Mouse (Mus musculus): ENCODE data around the gene Hist1h1a. TPM values are rescaled to one million over a fixed set of nuclear protein-coding genes. Genes with fewer than 3 reads are reported as not detected.
"Not testable (repeated sequence)": the region's sequence is repeated elsewhere in the genome, so short reads cannot be mapped to it uniquely, and the experiment has no call there.

Hist1h1a gene
- polyA plus RNA-seq (2014; fragmentation: Nextera tagmentation; extraction: Ambion mirVana): 0.93 TPM in 1 of 2 replicates, not detected in the other

- Histone ChIP-seq H3K9me3 (ENCODE audit: control insufficient read depth, low read length) (no peaks in the 10 kb centered on the region), H3K4me2 (ENCODE audit: low read length) (peak within 1 kb of the TSS; percentile 77), H3K27me3 (ENCODE audit: control insufficient read depth, insufficient read depth, low read length) (no peaks in the 10 kb centered on the region), H3K4me1 (ENCODE audit: control insufficient read depth, insufficient read depth, low read length) (peaks cover 26% of the 10 kb centered on the region), H3K27ac (replicated peaks; ENCODE audit: low read depth, low read length) (peak within 1 kb of the TSS; percentile 79), H3K4me3 (replicated peaks; ENCODE audit: low read depth, low read length) (peak within 1 kb of the TSS; percentile 46), H3K9ac (replicated peaks; ENCODE audit: low read length) (peak within 1 kb of the TSS; percentile 36), H3K36me3 (ENCODE audit: control insufficient read depth, insufficient read depth, low read length) (no peaks in the 10 kb centered on the region)
- 2% methylated on average over 34 of the region's 34 CpGs for WGBS
- DNase-seq (peak; percentile 93), ATAC-seq (ENCODE audit: low FRiP score, low TSS enrichment) (peak; percentile 75)
These were observed at the start of gene Hist1h1a for GRCm38 (mm10) chr13:23763586-23764323. Hist1h1a (plus strand) TSS chr13:23763666.

DNA sequence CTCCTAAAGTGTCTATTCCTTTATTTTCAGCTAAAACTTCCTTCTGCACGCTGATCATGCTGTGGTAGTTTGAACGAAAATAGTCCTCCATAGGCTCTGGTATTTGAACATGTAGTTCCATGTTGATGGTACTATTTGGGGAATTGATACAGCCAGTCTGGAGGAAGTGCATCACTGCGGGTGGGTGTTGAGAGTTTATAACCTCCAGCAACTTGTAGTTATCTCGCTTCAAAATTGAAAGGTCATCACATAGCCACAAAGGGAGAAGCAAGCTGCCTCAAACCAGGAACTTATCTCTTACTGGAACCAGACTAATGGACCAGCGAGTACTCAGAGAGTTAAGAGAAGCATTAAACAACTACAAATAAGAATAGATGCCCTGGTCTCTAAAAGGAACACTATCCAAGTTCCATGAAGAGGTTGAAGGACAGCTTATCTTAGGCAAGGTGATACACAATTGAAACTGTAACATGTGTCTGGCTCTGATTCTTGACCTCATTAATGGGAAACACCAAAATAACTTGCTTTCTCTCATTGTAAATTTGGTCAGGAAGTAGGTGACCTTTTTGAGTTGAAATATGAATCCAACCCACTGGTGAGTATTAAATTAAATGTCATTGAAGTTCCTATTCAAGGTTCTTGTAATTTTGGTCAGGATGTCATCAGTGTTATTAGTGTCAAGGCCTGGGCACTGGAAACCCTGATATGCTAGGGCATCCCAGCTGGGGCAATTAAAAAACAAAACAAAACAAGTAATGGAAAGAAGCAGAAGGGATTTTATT lies 47.0 kb upstream of the Hist1h1a start:
- DNase-seq: no peak
- no peaks in the 10 kb centered on the region for H3K36me3 ChIP-seq (ENCODE audit: control insufficient read depth, insufficient read depth, low read length)
- WGBS: 86% methylated on average over 5 of the region's 5 CpGs
- no peak for ATAC-seq (ENCODE audit: low FRiP score, low TSS enrichment)
- no peak overlapping the region for H3K4me3 ChIP-seq (replicated peaks; ENCODE audit: low read depth, low read length)
- no peak overlapping the region for H3K4me2 ChIP-seq (ENCODE audit: low read length)
- H3K9me3 ChIP-seq (ENCODE audit: control insufficient read depth, low read length): no peaks in the 10 kb centered on the region
- H3K4me1 ChIP-seq (ENCODE audit: control insufficient read depth, insufficient read depth, low read length): no peaks in the 10 kb centered on the region
- H3K27me3 ChIP-seq (ENCODE audit: control insufficient read depth, insufficient read depth, low read length): no peaks in the 10 kb centered on the region
- H3K9ac ChIP-seq (replicated peaks; ENCODE audit: low read length): no peak overlapping the region
- H3K27ac ChIP-seq (replicated peaks; ENCODE audit: low read depth, low read length): no peak overlapping the region

DNA sequence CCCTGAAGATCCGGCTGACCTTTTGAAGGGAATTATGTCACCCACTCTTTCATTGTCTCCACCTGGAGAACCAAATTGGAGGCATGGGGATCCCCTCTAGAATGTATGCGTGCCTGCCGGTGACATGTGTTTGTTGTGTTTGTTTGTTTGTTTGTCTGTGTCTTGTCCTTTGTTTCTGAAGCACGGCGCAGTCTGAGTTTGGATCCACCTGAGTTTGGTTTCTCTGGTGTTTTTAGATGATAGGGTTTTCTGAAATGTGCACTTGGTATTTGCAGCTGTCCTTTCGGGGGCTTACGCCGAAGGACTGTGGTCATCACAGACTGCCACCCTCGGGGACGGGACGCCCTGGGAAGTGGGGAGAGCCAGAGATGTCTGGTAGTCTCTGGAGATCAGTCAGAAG lies 46.3 kb upstream of the Hist1h1a start:
- 63% methylated on average over 11 of the region's 11 CpGs for WGBS
- Histone ChIP-seq H3K27ac (replicated peaks; ENCODE audit: low read depth, low read length) (no peak overlapping the region), H3K9me3 (ENCODE audit: control insufficient read depth, low read length) (no peaks in the 10 kb centered on the region), H3K4me3 (replicated peaks; ENCODE audit: low read depth, low read length) (no peak overlapping the region), H3K36me3 (ENCODE audit: control insufficient read depth, insufficient read depth, low read length) (no peaks in the 10 kb centered on the region), H3K4me2 (ENCODE audit: low read length) (no peak overlapping the region), H3K4me1 (ENCODE audit: control insufficient read depth, insufficient read depth, low read length) (no peaks in the 10 kb centered on the region), H3K27me3 (ENCODE audit: control insufficient read depth, insufficient read depth, low read length) (no peaks in the 10 kb centered on the region), H3K9ac (replicated peaks; ENCODE audit: low read length) (no peak overlapping the region)
- ATAC-seq (ENCODE audit: low FRiP score, low TSS enrichment) (no peak), DNase-seq (no peak)

- not testable (repeated sequence) for H3K4me2 ChIP-seq (ENCODE audit: low read length); H3K4me1 ChIP-seq (ENCODE audit: control insufficient read depth, insufficient read depth, low read length); H3K27me3 ChIP-seq (ENCODE audit: control insufficient read depth, insufficient read depth, low read length); H3K36me3 ChIP-seq (ENCODE audit: control insufficient read depth, insufficient read depth, low read length); H3K4me3 ChIP-seq (replicated peaks; ENCODE audit: low read depth, low read length); ATAC-seq (ENCODE audit: low FRiP score, low TSS enrichment); DNase-seq; H3K27ac ChIP-seq (replicated peaks; ENCODE audit: low read depth, low read length); H3K9me3 ChIP-seq (ENCODE audit: control insufficient read depth, low read length); H3K9ac ChIP-seq (replicated peaks; ENCODE audit: low read length)
- WGBS: 25% methylated on average over 2 of the region's 2 CpGs
These were observed 45.7 kb upstream of the Hist1h1a start for GRCm38 (mm10) chr13:23717593-23718245.

GRCm38 (mm10) chr13:23724239-23724638 lies 39.2 kb upstream of the Hist1h1a start:
- 79% methylated on average over 4 of the region's 4 CpGs for WGBS
- Histone ChIP-seq H3K27ac (replicated peaks; ENCODE audit: low read depth, low read length) (no peak overlapping the region), H3K36me3 (ENCODE audit: control insufficient read depth, insufficient read depth, low read length) (no peaks in the 10 kb centered on the region), H3K27me3 (ENCODE audit: control insufficient read depth, insufficient read depth, low read length) (no peaks in the 10 kb centered on the region), H3K9ac (replicated peaks; ENCODE audit: low read length) (no peak overlapping the region), H3K4me2 (ENCODE audit: low read length) (no peak overlapping the region), H3K4me1 (ENCODE audit: control insufficient read depth, insufficient read depth, low read length) (no peaks in the 10 kb centered on the region), H3K9me3 (ENCODE audit: control insufficient read depth, low read length) (no peaks in the 10 kb centered on the region), H3K4me3 (replicated peaks; ENCODE audit: low read depth, low read length) (no peak overlapping the region)
- DNase-seq: no peak
- ATAC-seq (ENCODE audit: low FRiP score, low TSS enrichment): no peak

GRCm38 (mm10) chr13:23725213-23725612 lies 38.3 kb upstream of the Hist1h1a start:
- no peaks in the 10 kb centered on the region for H3K27me3 ChIP-seq (ENCODE audit: control insufficient read depth, insufficient read depth, low read length)
- H3K4me3 ChIP-seq (replicated peaks; ENCODE audit: low read depth, low read length): no peak overlapping the region
- H3K4me1 ChIP-seq (ENCODE audit: control insufficient read depth, insufficient read depth, low read length): no peaks in the 10 kb centered on the region
- H3K9ac ChIP-seq (replicated peaks; ENCODE audit: low read length): no peak overlapping the region
- no peaks in the 10 kb centered on the region for H3K36me3 ChIP-seq (ENCODE audit: control insufficient read depth, insufficient read depth, low read length)
- ATAC-seq (ENCODE audit: low FRiP score, low TSS enrichment) (no peak), DNase-seq (no peak)
- no peak overlapping the region for H3K27ac ChIP-seq (replicated peaks; ENCODE audit: low read depth, low read length)
- H3K4me2 ChIP-seq (ENCODE audit: low read length): no peak overlapping the region
- WGBS: 33% methylated on average over 1 of the region's 1 CpGs
- no peaks in the 10 kb centered on the region for H3K9me3 ChIP-seq (ENCODE audit: control insufficient read depth, low read length)

GRCm38 (mm10) chr13:23728472-23729191 lies 34.8 kb upstream of the Hist1h1a start:
- Histone ChIP-seq H3K9ac (replicated peaks; ENCODE audit: low read length) (no peak overlapping the region), H3K4me1 (ENCODE audit: control insufficient read depth, insufficient read depth, low read length) (no peaks in the 10 kb centered on the region), H3K4me3 (replicated peaks; ENCODE audit: low read depth, low read length) (no peak overlapping the region), H3K27ac (replicated peaks; ENCODE audit: low read depth, low read length) (no peak overlapping the region), H3K27me3 (ENCODE audit: control insufficient read depth, insufficient read depth, low read length) (no peaks in the 10 kb centered on the region), H3K9me3 (ENCODE audit: control insufficient read depth, low read length) (no peaks in the 10 kb centered on the region), H3K36me3 (ENCODE audit: control insufficient read depth, insufficient read depth, low read length) (no peaks in the 10 kb centered on the region), H3K4me2 (ENCODE audit: low read length) (no peak overlapping the region)
- 86% methylated on average over 18 of the region's 18 CpGs for WGBS
- DNase-seq: no peak
- ATAC-seq (ENCODE audit: low FRiP score, low TSS enrichment): no peak

GRCm38 (mm10) chr13:23729192-23729525 lies 34.3 kb upstream of the Hist1h1a start:
- no peak overlapping the region for H3K4me3 ChIP-seq (replicated peaks; ENCODE audit: low read depth, low read length)

More at GRCm38 (mm10) chr13:23729192-23729525, 34.3 kb upstream of the Hist1h1a start:
- 96% methylated on average over 9 of the region's 9 CpGs for WGBS
- H3K9ac ChIP-seq (replicated peaks; ENCODE audit: low read length): no peak overlapping the region
- H3K4me2 ChIP-seq (ENCODE audit: low read length): no peak overlapping the region
- DNase-seq (no peak), ATAC-seq (ENCODE audit: low FRiP score, low TSS enrichment) (no peak)
- no peaks in the 10 kb centered on the region for H3K4me1 ChIP-seq (ENCODE audit: control insufficient read depth, insufficient read depth, low read length)
- H3K27me3 ChIP-seq (ENCODE audit: control insufficient read depth, insufficient read depth, low read length): no peaks in the 10 kb centered on the region
- H3K36me3 ChIP-seq (ENCODE audit: control insufficient read depth, insufficient read depth, low read length): no peaks in the 10 kb centered on the region
- no peak overlapping the region for H3K27ac ChIP-seq (replicated peaks; ENCODE audit: low read depth, low read length)
- H3K9me3 ChIP-seq (ENCODE audit: control insufficient read depth, low read length): no peaks in the 10 kb centered on the region
